14 mouse cellular contexts compared by ENCODE assay signal in genomic region chr15:88921992-88922310, GRCm38 (mm10). TPM values are rescaled to one million over a fixed set of nuclear protein-coding genes. Genes with fewer than 3 reads are reported as not detected.
A peak's percentile ranks its signal among the peaks of the same experiment; 100 is the strongest.
DNase-seq lines count a peak whose midpoint lies in the region; ATAC-seq lines count a peak whose summit lies in the region.
"Had no signal": no experiment of that assay in that cellular context is flagged by ENCODE, and none has a peak within 500 bp of the region (broad histone marks: within the 10 kb centered on the region; RNA-seq: fewer than 3 reads in every experiment).

No protein-coding gene starts in this region.

- no peaks in the 10 kb centered on the region for H3K9me3 ChIP-seq in kidney, embryonic 14.5 days (ENCODE audit: control insufficient read depth, low read length)
- H3K9me3 ChIP-seq: embryonic facial prominence, embryonic 13.5 days; forebrain, embryonic 15.5 days; heart, embryonic 15.5 days; limb, embryonic 12.5 days; midbrain, embryonic 10.5 days had no signal

- H3K27ac ChIP-seq in kidney, embryonic 14.5 days (ENCODE audit: low read depth, low read length): no peak overlapping the region
- H3K27ac ChIP-seq: embryonic facial prominence, embryonic 13.5 days; forebrain, embryonic 15.5 days; heart, embryonic 15.5 days; limb, embryonic 12.5 days; midbrain, embryonic 10.5 days had no signal

- 54% methylated on average over 6 of the region's 6 CpGs for WGBS in kidney, embryonic 14.5 days

- peak; percentile 47 for DNase-seq in ovary, adult 18-20 months (ENCODE audit: low spot score)
- no peak for DNase-seq in ovary, postnatal 14 days (ENCODE audit: low spot score)
- DNase-seq in fat pad, adult 2 months (ENCODE audit: extremely low read depth, low read depth, low spot score): peak; percentile 62
- DNase-seq in lung, postnatal 36 days: peak; percentile 76
- no peak for DNase-seq in left cerebral cortex, adult 18-20 months (ENCODE audit: low spot score in 2 of 2)
- no peak for DNase-seq in embryo, embryonic 11 days
- DNase-seq in cerebellum, adult 9-11 months: no peak

- ATAC-seq in kidney, embryonic 14.5 days (ENCODE audit: low FRiP score, low TSS enrichment): 0 out of 2 replicates have a peak, but pooled peaks have one; percentile 8

- H3K4me3 ChIP-seq in kidney, embryonic 14.5 days (ENCODE audit: low read length): no peak overlapping the region
- H3K4me3 ChIP-seq: embryonic facial prominence, embryonic 13.5 days; forebrain, embryonic 15.5 days; heart, embryonic 15.5 days; limb, embryonic 12.5 days; midbrain, embryonic 10.5 days had no signal

- H3K9ac ChIP-seq in kidney, embryonic 14.5 days (ENCODE audit: low read depth, low read length): no peak overlapping the region
- H3K9ac ChIP-seq: embryonic facial prominence, embryonic 13.5 days; forebrain, embryonic 15.5 days; heart, embryonic 15.5 days; limb, embryonic 12.5 days had no signal

- no peaks in the 10 kb centered on the region for H3K36me3 ChIP-seq in kidney, embryonic 14.5 days (ENCODE audit: control insufficient read depth, insufficient read depth, low read length)
- H3K36me3 ChIP-seq: embryonic facial prominence, embryonic 13.5 days; forebrain, embryonic 15.5 days; heart, embryonic 15.5 days; limb, embryonic 12.5 days; midbrain, embryonic 10.5 days had no signal

- no peaks in the 10 kb centered on the region for H3K4me1 ChIP-seq in kidney, embryonic 14.5 days (ENCODE audit: control insufficient read depth, insufficient read depth, low read length)
- H3K4me1 ChIP-seq: embryonic facial prominence, embryonic 13.5 days; forebrain, embryonic 15.5 days; heart, embryonic 15.5 days; limb, embryonic 12.5 days; midbrain, embryonic 10.5 days had no signal

- H3K4me2 ChIP-seq in kidney, embryonic 14.5 days (replicated peaks; ENCODE audit: low read depth, low read length): no peak overlapping the region
- H3K4me2 ChIP-seq: limb, embryonic 12.5 days had no signal

- no peaks in the 10 kb centered on the region for H3K27me3 ChIP-seq in kidney, embryonic 14.5 days (ENCODE audit: control insufficient read depth, insufficient read depth, low read length)
- H3K27me3 ChIP-seq: embryonic facial prominence, embryonic 13.5 days; forebrain, embryonic 15.5 days; heart, embryonic 15.5 days; limb, embryonic 12.5 days had no signal

RNA-seq across cellular contexts. Expression of gene Ttll8, which starts 32.3 kb away (rescaled TPM):
- not detected in 2 replicates for polyA plus RNA-seq in kidney, embryonic 14.5 days (2014; fragmentation: Nextera tagmentation; extraction: Ambion mirVana)
- total RNA-seq in left cerebral cortex, adult 18-20 months (2021): 1 to 10 TPM in 1 of 2 experiments, under 1 TPM in 1; 0.87 to 2.2 TPM
- polyA plus RNA-seq: embryonic facial prominence, embryonic 13.5 days; forebrain, embryonic 15.5 days; heart, embryonic 15.5 days; limb, embryonic 12.5 days; midbrain, embryonic 10.5 days; neural tube, embryonic 11.5 days had no signal

RNA-seq across cellular contexts. Expression of gene Mlc1, which starts 56.9 kb away (rescaled TPM):
- polyA plus RNA-seq in kidney, embryonic 14.5 days (2014; fragmentation: Nextera tagmentation; extraction: Ambion mirVana): not detected in 2 replicates
- total RNA-seq in left cerebral cortex, adult 18-20 months (2021): 100 to 1,000 TPM; 101 to 104 TPM
- polyA plus RNA-seq: heart, embryonic 15.5 days; limb, embryonic 12.5 days had no signal

RNA-seq across cellular contexts. Expression of gene Pim3, which starts 60.0 kb away (rescaled TPM):
- 37.4 and 46.2 TPM in 2 replicates for polyA plus RNA-seq in kidney, embryonic 14.5 days (2014; fragmentation: Nextera tagmentation; extraction: Ambion mirVana)
- total RNA-seq in left cerebral cortex, adult 18-20 months (2021): 10 to 100 TPM; 36.3 to 45.9 TPM

Comparison
In these comparisons a context has a peak if more than half of its experiments do, and no peak if none do; other contexts are left out.
1. DNase-seq: peak in ovary, adult 18-20 months (single experiment), fat pad, adult 2 months (single experiment) and lung, postnatal 36 days (single experiment); none in ovary, postnatal 14 days (single experiment), left cerebral cortex, adult 18-20 months (0 of 2), embryo, embryonic 11 days (single experiment) and cerebellum, adult 9-11 months (single experiment).